ENCODE assay signal across 33 mouse cellular contexts in the genomic region with DNA sequence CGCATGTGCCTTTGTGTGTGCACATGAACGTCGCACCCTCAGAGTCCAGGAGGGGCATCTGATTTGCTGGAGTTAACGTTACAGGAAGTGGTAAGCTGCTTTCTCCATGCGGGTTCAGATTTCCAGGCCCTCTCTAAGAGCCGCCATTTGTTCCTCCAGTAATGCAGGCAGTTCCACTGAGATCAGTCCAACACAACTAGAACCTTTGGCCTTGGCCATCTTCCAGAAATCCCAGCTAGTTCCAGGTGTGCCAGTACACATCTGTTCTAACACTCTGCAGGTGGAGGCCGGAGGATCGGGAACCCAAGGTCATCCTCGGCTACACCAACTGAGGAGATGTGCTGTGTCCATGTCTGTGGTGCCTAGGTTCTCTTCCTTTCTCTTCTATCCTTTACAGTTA. TPM values are rescaled to one million over a fixed set of nuclear protein-coding genes. Genes with fewer than 3 reads are reported as not detected.
DNase-seq lines count a peak whose midpoint lies in the region; ATAC-seq and TF ChIP-seq lines count a peak whose summit lies in the region.
"Had no signal": no experiment of that assay in that cellular context is flagged by ENCODE, and none has a peak within 500 bp of the region (broad histone marks: within the 10 kb centered on the region; RNA-seq: fewer than 3 reads in every experiment).

No protein-coding gene starts in this region.

- DNase-seq in cerebellum, adult 11-12 months: peak; percentile 17
- DNase-seq in heart, embryonic 10.5 days (ENCODE audit: low spot score): peak; percentile 60
- peak; percentile 62 for DNase-seq in midbrain, embryonic 11.5 days (ENCODE audit: low spot score, missing footprints)
- DNase-seq in stomach, postnatal 0 days (ENCODE audit: low spot score): peak; percentile 11
- DNase-seq: adrenal gland, postnatal 10 days; B cell, adult 2 months; cerebellum, adult 2 months; cerebellum, adult 9-11 months; cerebellum, postnatal 25 days; embryo, embryonic 11 days; forebrain, postnatal 0 days; gastrocnemius, adult 2 months; gastrocnemius, postnatal 14 days; heart, adult 18-20 months; heart, postnatal 36 days had no signal

- H3K4me2 ChIP-seq in heart, embryonic 11.5 days: no peak overlapping the region
- H3K4me2 ChIP-seq in midbrain, embryonic 11.5 days: no peak overlapping the region
- no peak overlapping the region for H3K4me2 ChIP-seq in midbrain, embryonic 13.5 days (replicated peaks)
- H3K4me2 ChIP-seq in stomach, postnatal 0 days (replicated peaks; ENCODE audit: low read depth): no peak overlapping the region
- H3K4me2 ChIP-seq: embryonic facial prominence, embryonic 13.5 days; forebrain, embryonic 13.5 days; hindbrain, embryonic 13.5 days; intestine, embryonic 15.5 days had no signal

- H3K9ac ChIP-seq in heart, embryonic 11.5 days (ENCODE audit: low read depth, low read length): no peak overlapping the region
- H3K9ac ChIP-seq in midbrain, embryonic 11.5 days (ENCODE audit: low read length): no peak overlapping the region
- no peak overlapping the region for H3K9ac ChIP-seq in midbrain, embryonic 13.5 days (replicated peaks)
- H3K9ac ChIP-seq in stomach, postnatal 0 days (ENCODE audit: low read length): no peak overlapping the region
- H3K9ac ChIP-seq: embryonic facial prominence, embryonic 13.5 days; forebrain, embryonic 13.5 days; forebrain, postnatal 0 days; hindbrain, embryonic 13.5 days; intestine, embryonic 15.5 days had no signal

- H3K4me3 ChIP-seq in heart, embryonic 10.5 days: no peak overlapping the region
- no peak overlapping the region for H3K4me3 ChIP-seq in heart, embryonic 11.5 days (ENCODE audit: low read depth, low read length)
- no peak overlapping the region for H3K4me3 ChIP-seq in midbrain, embryonic 11.5 days (ENCODE audit: low read depth, low read length)
- H3K4me3 ChIP-seq in midbrain, embryonic 13.5 days (replicated peaks): no peak overlapping the region
- no peak overlapping the region for H3K4me3 ChIP-seq in stomach, postnatal 0 days (ENCODE audit: low read depth, low read length)
- H3K4me3 ChIP-seq: embryonic facial prominence, embryonic 10.5 days; embryonic facial prominence, embryonic 13.5 days; erythroblast, embryonic 14.5 days; forebrain, embryonic 13.5 days; gastrocnemius, adult 2 months; hindbrain, embryonic 10.5 days; hindbrain, embryonic 13.5 days; intestine, embryonic 15.5 days had no signal

- H3K4me1 ChIP-seq in heart, embryonic 10.5 days: no peaks in the 10 kb centered on the region
- H3K4me1 ChIP-seq in heart, embryonic 11.5 days (ENCODE audit: control insufficient read depth, insufficient read depth, low read length): no peaks in the 10 kb centered on the region
- H3K4me1 ChIP-seq in midbrain, embryonic 11.5 days (ENCODE audit: control insufficient read depth, insufficient read depth, low read length): no peaks in the 10 kb centered on the region
- no peaks in the 10 kb centered on the region for H3K4me1 ChIP-seq in midbrain, embryonic 13.5 days (replicated peaks)
- H3K4me1 ChIP-seq in stomach, postnatal 0 days (replicated peaks; ENCODE audit: control insufficient read depth, insufficient read depth): no peaks in the 10 kb centered on the region
- H3K4me1 ChIP-seq: embryonic facial prominence, embryonic 13.5 days; forebrain, embryonic 13.5 days; hindbrain, embryonic 10.5 days; hindbrain, embryonic 13.5 days had no signal

- no peak for TF ChIP-seq EP300 in stomach, postnatal 0 days (optimal IDR thresholded peaks at IDR 0.05)

- 78% methylated on average over 9 of the region's 9 CpGs for WGBS in heart, embryonic 10.5 days
- 69% methylated on average over 9 of the region's 9 CpGs for WGBS in heart, embryonic 11.5 days (ENCODE audit: insufficient replicate concordance)
- 85% methylated on average over 9 of the region's 9 CpGs for WGBS in midbrain, embryonic 11.5 days
- WGBS in midbrain, embryonic 13.5 days: 89% methylated on average over 9 of the region's 9 CpGs
- 74% methylated on average over 9 of the region's 9 CpGs for WGBS in stomach, postnatal 0 days

- H3K27ac ChIP-seq in heart, embryonic 10.5 days: no peak overlapping the region
- H3K27ac ChIP-seq in heart, embryonic 11.5 days (ENCODE audit: low read depth, low read length): no peak overlapping the region
- H3K27ac ChIP-seq in midbrain, embryonic 11.5 days (ENCODE audit: low read depth, low read length): no peak overlapping the region
- no peak overlapping the region for H3K27ac ChIP-seq in midbrain, embryonic 13.5 days
- H3K27ac ChIP-seq in stomach, postnatal 0 days (replicated peaks): no peak overlapping the region
- H3K27ac ChIP-seq: embryonic facial prominence, embryonic 10.5 days; embryonic facial prominence, embryonic 13.5 days; forebrain, embryonic 13.5 days; gastrocnemius, adult 2 months; hindbrain, embryonic 10.5 days; hindbrain, embryonic 13.5 days; intestine, embryonic 15.5 days had no signal

- no peak for ATAC-seq in cerebellum, adult (ENCODE audit: insufficient number of reproducible peaks, low FRiP score, low TSS enrichment)
- ATAC-seq in heart, embryonic 11.5 days (replicated peaks; ENCODE audit: insufficient number of reproducible peaks, low FRiP score, low TSS enrichment): no peak
- no peak for ATAC-seq in midbrain, embryonic 11.5 days (ENCODE audit: low FRiP score)
- ATAC-seq in midbrain, embryonic 13.5 days: no peak
- no peak for ATAC-seq in stomach, postnatal 0 days (ENCODE audit: low FRiP score, low TSS enrichment)
- ATAC-seq: forebrain, embryonic 13.5 days; forebrain, postnatal 0 days; hindbrain, embryonic 16.5 days; intestine, embryonic 15.5 days; Patski had no signal

- no peaks in the 10 kb centered on the region for H3K36me3 ChIP-seq in heart, embryonic 10.5 days
- H3K36me3 ChIP-seq in heart, embryonic 11.5 days (ENCODE audit: control insufficient read depth, insufficient read depth, low read length): no peaks in the 10 kb centered on the region
- no peaks in the 10 kb centered on the region for H3K36me3 ChIP-seq in midbrain, embryonic 11.5 days (ENCODE audit: control insufficient read depth, insufficient read depth, low read length)
- no peaks in the 10 kb centered on the region for H3K36me3 ChIP-seq in midbrain, embryonic 13.5 days
- no peaks in the 10 kb centered on the region for H3K36me3 ChIP-seq in stomach, postnatal 0 days (ENCODE audit: control insufficient read depth, insufficient read depth, low read length)
- H3K36me3 ChIP-seq: embryonic facial prominence, embryonic 10.5 days; embryonic facial prominence, embryonic 13.5 days; G1E; hindbrain, embryonic 10.5 days; hindbrain, embryonic 13.5 days; intestine, embryonic 15.5 days had no signal

- TF ChIP-seq CTCF in stomach, postnatal 0 days (IDR thresholded peaks at IDR 0.05; ENCODE audit: low read depth): no peak

- H3K9me3 ChIP-seq in heart, embryonic 10.5 days: no peaks in the 10 kb centered on the region
- no peaks in the 10 kb centered on the region for H3K9me3 ChIP-seq in heart, embryonic 11.5 days (replicated peaks; ENCODE audit: control insufficient read depth, low read length)
- H3K9me3 ChIP-seq in midbrain, embryonic 11.5 days (ENCODE audit: control insufficient read depth, low read length): no peaks in the 10 kb centered on the region
- no peaks in the 10 kb centered on the region for H3K9me3 ChIP-seq in midbrain, embryonic 13.5 days
- H3K9me3 ChIP-seq in stomach, postnatal 0 days (ENCODE audit: control insufficient read depth, low read length): no peaks in the 10 kb centered on the region
- H3K9me3 ChIP-seq: embryonic facial prominence, embryonic 10.5 days; embryonic facial prominence, embryonic 13.5 days; forebrain, embryonic 13.5 days; G1E; hindbrain, embryonic 10.5 days; hindbrain, embryonic 13.5 days; intestine, embryonic 15.5 days had no signal

- no peaks in the 10 kb centered on the region for H3K27me3 ChIP-seq in heart, embryonic 10.5 days (ENCODE audit: insufficient read depth, poor library complexity, severe bottlenecking)
- no peaks in the 10 kb centered on the region for H3K27me3 ChIP-seq in heart, embryonic 11.5 days (ENCODE audit: control insufficient read depth, insufficient read depth, low read length)
- no peaks in the 10 kb centered on the region for H3K27me3 ChIP-seq in midbrain, embryonic 11.5 days (ENCODE audit: control insufficient read depth, insufficient read depth, low read length)
- no peaks in the 10 kb centered on the region for H3K27me3 ChIP-seq in midbrain, embryonic 13.5 days
- no peaks in the 10 kb centered on the region for H3K27me3 ChIP-seq in stomach, postnatal 0 days (ENCODE audit: control insufficient read depth, insufficient read depth, low read length)
- H3K27me3 ChIP-seq: CH12.LX; embryonic facial prominence, embryonic 13.5 days; forebrain, embryonic 13.5 days; hindbrain, embryonic 13.5 days; intestine, embryonic 15.5 days; Patski had no signal

RNA-seq across cellular contexts. Expression of a gene that starts 3.0 kb away (rescaled TPM):
- not detected in 2 replicates for polyA plus RNA-seq in heart, embryonic 10.5 days (2016; fragmentation: Nextera tagmentation; extraction: Ambion mirVana)
- not detected in 2 replicates for polyA plus RNA-seq in heart, embryonic 11.5 days (2014; fragmentation: Nextera tagmentation; extraction: Ambion mirVana)
- polyA plus RNA-seq in midbrain, embryonic 11.5 days (2014; fragmentation: Nextera tagmentation; extraction: Ambion mirVana): not detected in 2 replicates
- not detected in 2 replicates for polyA plus RNA-seq in midbrain, embryonic 13.5 days (2015; fragmentation: Nextera tagmentation; extraction: Ambion mirVana)
- 13.5 and 15.8 TPM in 2 replicates for polyA plus RNA-seq in stomach, postnatal 0 days (2015; fragmentation: Nextera tagmentation; extraction: Ambion mirVana)
- polyA plus RNA-seq: brain, embryonic 14.5 days; cerebellum, adult 2 months; embryonic facial prominence, embryonic 10.5 days; erythroblast, embryonic 14.5 days; forebrain, embryonic 13.5 days; forebrain, postnatal 0 days; frontal cortex, adult 2 months; G1E; heart, postnatal 0 days; hindbrain, embryonic 10.5 days; hindbrain, embryonic 13.5 days; hindbrain, embryonic 16.5 days; Patski had no signal

RNA-seq across cellular contexts. Expression of a gene that starts 5.2 kb away (rescaled TPM):
- polyA plus RNA-seq in heart, embryonic 10.5 days (2016; fragmentation: Nextera tagmentation; extraction: Ambion mirVana): 144 and 165 TPM in 2 replicates
- polyA plus RNA-seq in heart, embryonic 11.5 days (2014; fragmentation: Nextera tagmentation; extraction: Ambion mirVana): 124 and 130 TPM in 2 replicates
- 131 and 137 TPM in 2 replicates for polyA plus RNA-seq in midbrain, embryonic 11.5 days (2014; fragmentation: Nextera tagmentation; extraction: Ambion mirVana)
- 168 and 174 TPM in 2 replicates for polyA plus RNA-seq in midbrain, embryonic 13.5 days (2015; fragmentation: Nextera tagmentation; extraction: Ambion mirVana)
- polyA plus RNA-seq in stomach, postnatal 0 days (2015; fragmentation: Nextera tagmentation; extraction: Ambion mirVana): 87.0 and 88.6 TPM in 2 replicates

RNA-seq across cellular contexts. Expression of a gene that starts 12.3 kb away (rescaled TPM):
- polyA plus RNA-seq in heart, embryonic 10.5 days (2016; fragmentation: Nextera tagmentation; extraction: Ambion mirVana): 49.6 and 59.7 TPM in 2 replicates
- polyA plus RNA-seq in heart, embryonic 11.5 days (2014; fragmentation: Nextera tagmentation; extraction: Ambion mirVana): 49.4 and 50.8 TPM in 2 replicates
- 34.1 and 36.4 TPM in 2 replicates for polyA plus RNA-seq in midbrain, embryonic 11.5 days (2014; fragmentation: Nextera tagmentation; extraction: Ambion mirVana)
- 40.2 and 45.5 TPM in 2 replicates for polyA plus RNA-seq in midbrain, embryonic 13.5 days (2015; fragmentation: Nextera tagmentation; extraction: Ambion mirVana)
- 28.7 and 32.5 TPM in 2 replicates for polyA plus RNA-seq in stomach, postnatal 0 days (2015; fragmentation: Nextera tagmentation; extraction: Ambion mirVana)

RNA-seq across cellular contexts. Expression of a gene that starts 14.9 kb away (rescaled TPM):
- 0.53 TPM in 1 of 2 replicates, not detected in the other for polyA plus RNA-seq in heart, embryonic 10.5 days (2016; fragmentation: Nextera tagmentation; extraction: Ambion mirVana)
- polyA plus RNA-seq in heart, embryonic 11.5 days (2014; fragmentation: Nextera tagmentation; extraction: Ambion mirVana): 0.50 and 0.72 TPM in 2 replicates
- polyA plus RNA-seq in midbrain, embryonic 11.5 days (2014; fragmentation: Nextera tagmentation; extraction: Ambion mirVana): 0.97 TPM in 1 of 2 replicates, not detected in the other
- 0.64 TPM in 1 of 2 replicates, not detected in the other for polyA plus RNA-seq in midbrain, embryonic 13.5 days (2015; fragmentation: Nextera tagmentation; extraction: Ambion mirVana)
- polyA plus RNA-seq in stomach, postnatal 0 days (2015; fragmentation: Nextera tagmentation; extraction: Ambion mirVana): not detected in 2 replicates
- polyA plus RNA-seq: cerebellum, adult 2 months; embryonic facial prominence, embryonic 13.5 days; erythroblast, embryonic 14.5 days; forebrain, embryonic 13.5 days; forebrain, postnatal 0 days; G1E; heart, embryonic 14.5 days; hindbrain, embryonic 10.5 days; hindbrain, embryonic 16.5 days had no signal

RNA-seq across cellular contexts. Expression of a gene that starts 26.2 kb away (rescaled TPM):
- 39.4 and 56.0 TPM in 2 replicates for polyA plus RNA-seq in heart, embryonic 10.5 days (2016; fragmentation: Nextera tagmentation; extraction: Ambion mirVana)
- 40.0 and 41.3 TPM in 2 replicates for polyA plus RNA-seq in heart, embryonic 11.5 days (2014; fragmentation: Nextera tagmentation; extraction: Ambion mirVana)
- polyA plus RNA-seq in midbrain, embryonic 11.5 days (2014; fragmentation: Nextera tagmentation; extraction: Ambion mirVana): 70.5 and 76.0 TPM in 2 replicates
- 68.0 and 74.8 TPM in 2 replicates for polyA plus RNA-seq in midbrain, embryonic 13.5 days (2015; fragmentation: Nextera tagmentation; extraction: Ambion mirVana)
- polyA plus RNA-seq in stomach, postnatal 0 days (2015; fragmentation: Nextera tagmentation; extraction: Ambion mirVana): 36.9 and 37.3 TPM in 2 replicates

Comparison
In these comparisons a context has a peak if more than half of its experiments do, and no peak if none do; other contexts are left out.
1. DNase-seq: peak in every context shown above with its lines; median percentile 62 in midbrain, embryonic 11.5 days; 60 in heart, embryonic 10.5 days; 17 in cerebellum, adult 11-12 months; 11 in stomach, postnatal 0 days.
2. RNA of a gene that starts 3.0 kb away (polyA plus RNA-seq): 13.5 to 15.8 TPM in stomach, postnatal 0 days; not detected in heart, embryonic 11.5 days, not detected in heart, embryonic 10.5 days, not detected in midbrain, embryonic 11.5 days and not detected in midbrain, embryonic 13.5 days; every median in the first group is over 10 times any median in the second.